Mouse (Mus musculus) lung, postnatal 0 days (tissue): ENCODE results near the gene Rhbdf2. TPM values are rescaled to one million over a fixed set of nuclear protein-coding genes. Genes with fewer than 3 reads are reported as not detected.

ENCODE experiments used
- ATAC-seq: fragments of 200-750 bp; cut with Nextera tagmentation; 2 replicates; pipeline ENCODE4 v1.8.0; 2017; ENCODE audit warnings: moderate library complexity
- DNase-seq: peaks from one replicate; pipeline ENCODE4 v3.0.0-alpha.2; 2016; ENCODE audit warnings: low spot score
- H3K27ac ChIP-seq: fragments of 300-500 bp; sonication (generic); 2 replicates; pipeline ENCODE4 v1.5.1; 2014; ENCODE audit warnings: antibody characterized with exemption, mild to moderate bottlenecking, low read length, mixed read lengths
- H3K27me3 ChIP-seq: fragments of 300-500 bp; sonication (generic); replicated peaks from 2 replicates; pipeline ENCODE4 v1.6.1; 2014; ENCODE audit warnings: low read length, mixed read lengths; ENCODE audit not compliant: insufficient read depth
- H3K36me3 ChIP-seq: fragments of 300-500 bp; sonication (generic); 2 replicates; pipeline ENCODE4 v1.6.1; 2014; ENCODE audit warnings: low read length, mixed read lengths; ENCODE audit not compliant: insufficient read depth
- H3K4me1 ChIP-seq: fragments of 300-500 bp; sonication (generic); 2 replicates; pipeline ENCODE4 v1.6.1; 2014; ENCODE audit warnings: antibody characterized with exemption, low read depth, low read length, mixed read lengths; ENCODE audit not compliant: insufficient read depth
- H3K4me2 ChIP-seq: fragments of 300-500 bp; sonication (generic); replicated peaks from 2 replicates; pipeline ENCODE4 v1.6.1; 2014; ENCODE audit warnings: low read depth, mild to moderate bottlenecking, low read length, moderate library complexity, mixed read lengths
- H3K4me3 ChIP-seq: fragments of 300-500 bp; sonication (generic); 2 replicates; pipeline ENCODE4 v1.5.1; 2014; ENCODE audit warnings: low read depth, low read length
- H3K9ac ChIP-seq: fragments of 300-500 bp; sonication (generic); replicated peaks from 2 replicates; pipeline ENCODE4 v1.6.1; 2014; ENCODE audit warnings: low read depth, mild to moderate bottlenecking
- H3K9me3 ChIP-seq: fragments of 300-500 bp; sonication (generic); 2 replicates; pipeline ENCODE4 v1.6.1; 2016; ENCODE audit warnings: low read length, mixed read lengths
- CTCF ChIP-seq: IDR thresholded peaks from 2 replicates; pipeline ENCODE4 v1.5.1; 2016; ENCODE audit warnings: antibody characterized with exemption, mild to moderate bottlenecking
- EP300 ChIP-seq: IDR thresholded peaks from 2 replicates; pipeline ENCODE4 v1.6.1; 2016; ENCODE audit warnings: antibody characterized with exemption, mild to moderate bottlenecking, control low read depth
- WGBS: fragments of 180-500 bp; shearing (Covaris S2); extraction: QIAGEN DNeasy Blood & Tissue Kit; methylation state at CpG from one replicate; pipeline ENCODE4 v1.1.7; 2014; 5-methylcytosine and 5-hydroxymethylcytosine counted together
- polyA plus RNA-seq: library from polyadenylated mRNA; unstranded; fragments of >200 nt; fragmentation: Nextera tagmentation; extraction: Ambion mirVana; gene quantifications from 2 replicates; pipeline ENCODE4 v1.2.1, GENCODE M21; 2015

Gene Rhbdf2
- polyA plus RNA-seq, 1 experiment from 2014 or later, result 23.5 TPM

DNA sequence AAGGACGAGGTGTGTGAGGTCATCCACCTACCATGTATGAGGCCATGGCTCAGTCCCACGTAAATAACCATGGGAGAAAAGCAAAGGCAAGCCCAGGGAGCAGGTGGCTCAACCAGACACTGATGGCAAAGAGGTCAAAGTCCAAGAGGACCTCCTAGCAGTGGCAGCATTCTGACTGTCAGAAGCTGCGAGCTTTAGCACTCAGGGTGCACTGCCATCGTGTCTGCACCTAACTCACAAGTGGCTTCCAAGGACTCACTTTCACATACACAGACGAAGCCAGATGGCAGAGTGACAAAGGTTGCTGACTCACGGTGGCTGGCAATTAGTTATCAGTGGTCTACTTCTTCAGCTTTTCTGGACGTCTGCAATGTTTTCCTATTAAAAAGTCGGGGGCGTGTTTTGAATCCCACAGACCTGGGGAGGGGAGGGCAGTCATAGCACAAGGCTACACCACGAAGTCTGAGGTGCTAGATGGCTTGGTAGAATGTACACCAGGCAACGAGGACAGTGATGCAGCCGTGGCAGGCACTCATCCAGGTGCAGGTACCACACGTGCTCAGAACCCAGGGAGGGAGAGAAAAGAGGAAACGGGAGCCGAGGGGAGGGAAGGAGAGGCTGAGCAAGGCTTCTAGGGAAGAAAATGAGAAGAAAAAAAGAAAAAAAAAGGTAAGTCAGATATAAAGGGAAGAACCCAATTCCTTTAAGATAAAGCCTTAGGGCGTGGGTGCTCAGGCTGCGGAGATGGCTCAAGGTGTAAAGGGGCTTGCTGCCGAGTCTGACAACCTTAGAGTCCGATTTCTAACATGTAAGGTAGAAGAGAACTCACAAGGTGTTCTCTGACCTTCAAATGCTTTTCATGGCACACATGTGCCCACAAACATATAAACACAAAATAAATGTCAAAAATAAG lies 54.8 kb downstream of the Rhbdf2 start:
- Histone ChIP-seq H3K27ac (no peak overlapping the region), H3K4me1 (peaks cover 6% of the 10 kb centered on the region; the same call in 1 of the 2 replicates), H3K4me3 (no peak overlapping the region), H3K4me2 (no peak overlapping the region), H3K27me3 (no peaks in the 10 kb centered on the region), H3K9ac (no peak overlapping the region), H3K36me3 (no peaks in the 10 kb centered on the region), H3K9me3 (no peaks in the 10 kb centered on the region)
- DNase-seq (no peak), ATAC-seq (no peak)
- WGBS, result 66% methylated on average over 19 of the region's 19 CpGs
- TF ChIP-seq CTCF (no peak), EP300 (no peak)

- Histone ChIP-seq H3K4me3 (no peak overlapping the region), H3K9ac (no peak overlapping the region), H3K4me1 (peaks cover 7% of the 10 kb centered on the region), H3K36me3 (no peaks in the 10 kb centered on the region), H3K27me3 (no peaks in the 10 kb centered on the region), H3K9me3 (no peaks in the 10 kb centered on the region), H3K4me2 (no peak overlapping the region), H3K27ac (no peak overlapping the region)
- TF ChIP-seq EP300 (no peak), CTCF (no peak)
- DNase-seq (no peak), ATAC-seq (no peak)
- WGBS, result 78% methylated on average over 7 of the region's 7 CpGs
Observed at GRCm38 (mm10) chr11:116570821-116571220, 56.0 kb downstream of the Rhbdf2 start.

DNA sequence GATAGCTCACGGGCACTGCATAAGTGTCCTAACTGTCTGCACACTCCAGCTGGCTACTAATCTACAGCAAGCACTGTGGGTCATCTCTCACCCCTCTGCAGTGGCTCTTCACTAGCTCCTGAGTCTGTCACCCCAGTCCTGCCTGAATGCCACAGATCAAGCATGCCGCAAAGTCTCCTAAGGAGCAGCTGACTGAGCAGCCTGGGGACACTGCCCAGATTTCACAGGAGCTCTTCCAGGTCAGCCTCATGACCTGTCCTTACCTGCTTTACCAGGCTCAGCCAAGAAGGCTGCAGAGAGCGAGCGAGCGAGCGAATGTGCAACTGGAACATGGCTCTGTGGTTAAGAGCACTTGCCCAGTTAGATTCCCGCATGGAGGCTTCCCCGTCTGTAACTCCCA lies 59.3 kb downstream of the Rhbdf2 start:
- DNase-seq (no peak), ATAC-seq (no peak)
- Histone ChIP-seq H3K27me3 (no peaks in the 10 kb centered on the region), H3K4me3 (no peak overlapping the region), H3K9me3 (no peaks in the 10 kb centered on the region), H3K4me2 (no peak overlapping the region), H3K36me3 (no peaks in the 10 kb centered on the region), H3K9ac (no peak overlapping the region), H3K27ac (no peak overlapping the region), H3K4me1 (peaks cover 10% of the 10 kb centered on the region)
- TF ChIP-seq EP300 (no peak), CTCF (no peak)
- WGBS, result 78% methylated on average over 8 of the region's 8 CpGs

DNA sequence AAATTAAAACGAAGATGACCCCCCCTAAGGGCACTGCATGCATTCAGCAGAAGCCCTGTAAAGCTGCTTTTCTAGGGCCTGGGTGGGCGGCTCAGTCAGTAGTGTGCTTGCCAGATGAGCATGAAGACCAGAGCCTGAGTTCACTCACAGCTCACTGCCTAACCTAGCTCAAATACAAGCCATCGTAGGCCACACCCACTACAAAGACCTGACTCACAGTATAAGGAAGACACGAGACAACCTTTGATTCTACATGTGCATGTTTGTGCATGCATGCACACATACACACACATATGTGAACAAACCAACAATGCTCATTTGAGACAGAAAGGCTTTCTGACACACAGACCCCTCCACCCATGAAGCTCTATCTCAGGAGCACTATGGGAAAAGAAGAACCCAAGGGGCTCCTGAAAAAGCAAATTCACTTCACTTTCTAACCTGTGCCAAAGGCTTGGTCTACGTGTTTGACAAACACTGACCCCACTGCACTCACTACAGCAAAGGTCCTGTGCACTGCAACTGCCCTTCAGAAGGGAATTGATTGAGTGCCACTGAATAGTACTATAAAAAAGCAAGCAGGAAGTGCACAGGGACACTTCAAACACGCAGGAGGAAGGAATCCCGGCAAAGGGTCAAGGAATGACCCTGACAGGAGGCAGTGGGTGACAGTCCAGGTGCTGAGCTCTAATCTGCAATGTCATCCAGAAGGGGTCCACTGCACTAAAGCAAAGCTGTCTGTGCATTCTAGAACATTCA lies 61.4 kb downstream of the Rhbdf2 start:
- Histone ChIP-seq H3K9ac (no peak overlapping the region), H3K4me3 (no peak overlapping the region), H3K4me2 (no peak overlapping the region), H3K4me1 (peaks cover 5% of the 10 kb centered on the region), H3K27me3 (no peaks in the 10 kb centered on the region), H3K27ac (no peak overlapping the region), H3K9me3 (no peaks in the 10 kb centered on the region), H3K36me3 (no peaks in the 10 kb centered on the region)
- 44% methylated on average over 7 of the region's 7 CpGs for WGBS
- no peak for DNase-seq
- no peak for ATAC-seq
- TF ChIP-seq EP300 (no peak), CTCF (no peak)

DNA sequence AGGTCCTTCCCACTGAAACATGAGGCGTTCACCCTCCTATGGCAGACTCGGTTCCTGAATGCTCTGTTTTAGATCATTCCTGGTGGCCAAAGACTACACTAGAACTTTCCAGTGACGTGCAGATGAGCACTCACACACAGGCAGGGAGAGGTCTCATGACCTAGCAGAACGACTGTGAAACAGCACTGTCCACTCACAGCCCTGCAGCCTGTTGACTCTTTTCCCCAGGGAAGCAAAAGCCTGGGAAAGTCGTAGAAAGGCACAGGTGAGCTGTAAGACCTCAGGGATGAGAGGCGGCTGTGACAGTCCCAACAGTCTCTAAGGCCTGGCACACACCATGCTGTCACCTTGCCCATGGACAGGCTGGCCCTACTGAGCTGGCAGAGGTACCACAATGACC lies 70.5 kb downstream of the Rhbdf2 start:
- Histone ChIP-seq H3K4me1 (peaks cover 5% of the 10 kb centered on the region), H3K9ac (no peak overlapping the region), H3K4me2 (no peak overlapping the region), H3K36me3 (no peaks in the 10 kb centered on the region), H3K9me3 (no peaks in the 10 kb centered on the region), H3K4me3 (no peak overlapping the region), H3K27ac (no peak overlapping the region), H3K27me3 (no peaks in the 10 kb centered on the region)
- 50% methylated on average over 6 of the region's 6 CpGs for WGBS
- TF ChIP-seq CTCF (no peak), EP300 (no peak)
- no peak for DNase-seq
- ATAC-seq, result no peak

DNA sequence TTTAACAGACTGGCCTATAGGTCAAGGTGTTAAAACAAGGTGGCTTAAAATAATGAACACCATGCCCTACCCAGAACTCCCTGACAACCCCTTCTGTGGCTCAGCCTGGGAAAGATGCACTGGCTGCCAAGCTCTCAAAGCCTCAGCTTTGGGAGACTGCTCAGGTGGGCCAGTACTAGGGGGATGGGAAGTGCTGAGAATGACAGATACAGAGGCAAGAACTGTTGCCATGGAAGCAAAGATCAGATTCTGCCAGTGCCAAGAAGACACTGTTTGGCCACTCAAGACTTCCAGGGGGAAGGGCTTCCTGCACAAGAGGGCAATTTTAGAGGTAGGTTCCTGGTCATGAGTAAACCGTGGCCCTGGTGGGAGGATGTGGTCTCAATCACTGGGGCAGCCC lies 71.2 kb downstream of the Rhbdf2 start:
- WGBS, result 24% methylated on average over 1 of the region's 1 CpGs
- Histone ChIP-seq H3K9ac (no peak overlapping the region), H3K4me2 (no peak overlapping the region), H3K9me3 (no peaks in the 10 kb centered on the region), H3K27ac (no peak overlapping the region), H3K4me1 (peaks cover 13% of the 10 kb centered on the region), H3K4me3 (no peak overlapping the region), H3K36me3 (no peaks in the 10 kb centered on the region), H3K27me3 (no peaks in the 10 kb centered on the region)
- ATAC-seq (no peak), DNase-seq (no peak)
- no peak for TF ChIP-seq CTCF
